Mouse (Mus musculus) stomach, postnatal 0 days (tissue): ENCODE measurements at regions not wholly inside any gene's neighbourhood (a gene's known extent, or its start where the extent isn't known, plus 50 kb on each side); places are given as distances from the start of the nearest gene placed in this dataset.

Experiments
- ATAC-seq: fragments of 200-750 bp; cut with Nextera tagmentation; 2 replicates; pipeline ENCODE4 v1.8.0; 2017; ENCODE audit not compliant: low FRiP score, low TSS enrichment
- DNase-seq: peaks from one replicate; pipeline ENCODE4 v3.0.0-alpha.2; 2016; ENCODE audit warnings: low spot score
- H3K27ac ChIP-seq: fragments of 300-500 bp; sonication (generic); replicated peaks from 2 replicates; pipeline ENCODE4 v1.5.1; 2014; ENCODE audit warnings: mild to moderate bottlenecking, control low read depth
- H3K27me3 ChIP-seq: fragments of 300-500 bp; sonication (generic); 2 replicates; pipeline ENCODE4 v1.6.1; 2014; ENCODE audit warnings: low read length; ENCODE audit not compliant: control insufficient read depth, insufficient read depth
- H3K36me3 ChIP-seq: fragments of 300-500 bp; sonication (generic); 2 replicates; pipeline ENCODE4 v1.6.1; 2014; ENCODE audit warnings: low read length, mixed read lengths; ENCODE audit not compliant: control insufficient read depth, insufficient read depth
- H3K4me1 ChIP-seq: fragments of 300-500 bp; sonication (generic); replicated peaks from 2 replicates; pipeline ENCODE4 v1.6.1; 2014; ENCODE audit warnings: antibody characterized with exemption; ENCODE audit not compliant: control insufficient read depth, insufficient read depth
- H3K4me2 ChIP-seq: fragments of 300-500 bp; sonication (generic); replicated peaks from 2 replicates; pipeline ENCODE4 v1.6.1; 2014; ENCODE audit warnings: low read depth, mild to moderate bottlenecking, control low read depth, moderate library complexity
- H3K4me3 ChIP-seq: fragments of 300-500 bp; sonication (generic); 2 replicates; pipeline ENCODE4 v1.5.1; 2014; ENCODE audit warnings: low read depth, low read length, control low read depth
- H3K9ac ChIP-seq: fragments of 300-500 bp; sonication (generic); 2 replicates; pipeline ENCODE4 v1.6.1; 2014; ENCODE audit warnings: mild to moderate bottlenecking, low read length, control low read depth, mixed read lengths
- H3K9me3 ChIP-seq: fragments of 300-500 bp; sonication (generic); 2 replicates; pipeline ENCODE4 v1.6.1; 2016; ENCODE audit warnings: low read length; ENCODE audit not compliant: control insufficient read depth
- CTCF ChIP-seq: IDR thresholded peaks from 2 replicates; pipeline ENCODE4 v1.5.1; 2016; ENCODE audit warnings: antibody characterized with exemption, low read depth, mild to moderate bottlenecking, moderate library complexity
- EP300 ChIP-seq: optimal IDR thresholded peaks from 2 replicates; pipeline ENCODE3; 2016; ENCODE audit warnings: antibody characterized with exemption
- WGBS: fragments of 180-500 bp; shearing (Covaris S2); extraction: QIAGEN DNeasy Blood & Tissue Kit; methylation state at CpG from one replicate; pipeline ENCODE4 v1.1.7; 2014; 5-methylcytosine and 5-hydroxymethylcytosine counted together

DNA sequence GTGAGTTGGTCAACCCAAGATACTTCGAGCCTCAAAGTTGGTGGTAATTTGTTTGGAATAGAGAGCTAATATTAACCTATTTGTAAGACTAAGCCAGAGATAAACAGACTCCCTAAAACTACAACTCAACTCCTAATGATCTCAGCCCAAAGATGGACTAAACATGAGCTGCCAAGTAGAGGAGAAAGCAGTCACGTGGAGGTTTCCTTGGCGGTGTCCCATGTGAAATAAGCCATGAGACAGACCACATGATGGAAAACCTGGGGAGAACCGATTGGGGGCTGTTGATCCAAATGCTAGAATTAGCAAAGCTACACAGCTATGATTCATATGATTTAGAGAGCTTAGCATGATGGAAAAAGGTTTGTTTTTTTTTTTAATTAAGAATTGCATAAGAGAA lies 198.6 kb downstream of the Cog6 start:
- Histone ChIP-seq H3K27me3 (no peaks in the 10 kb centered on the region), H3K9me3 (no peaks in the 10 kb centered on the region), H3K4me2 (no peak overlapping the region), H3K27ac (no peak overlapping the region), H3K4me3 (no peak overlapping the region), H3K9ac (no peak overlapping the region), H3K36me3 (no peaks in the 10 kb centered on the region), H3K4me1 (no peaks in the 10 kb centered on the region)
- DNase-seq = no peak
- 44% methylated on average over 4 of the region's 4 CpGs for WGBS
- no peak for TF ChIP-seq EP300
- no peak for TF ChIP-seq CTCF
- no peak for ATAC-seq

DNA sequence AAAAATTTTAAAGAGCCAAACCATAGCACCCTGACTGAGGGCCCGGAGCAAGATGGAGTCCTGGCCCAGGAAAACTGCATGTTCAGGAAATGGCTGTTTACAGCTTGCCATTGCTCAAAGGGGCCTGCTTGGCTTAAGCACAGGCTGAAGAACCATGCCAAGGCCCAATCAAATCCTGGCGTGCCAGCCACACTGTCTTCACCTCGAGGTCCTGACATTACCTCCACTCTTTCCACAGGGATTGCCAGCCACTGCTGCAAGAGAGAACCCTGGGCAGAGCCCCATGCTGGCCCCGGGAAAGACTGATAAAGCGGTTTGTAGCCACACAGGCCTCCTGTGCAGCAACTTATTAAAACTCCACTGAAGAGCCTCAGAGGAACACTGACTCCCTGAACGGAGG lies 199.6 kb downstream of the Cog6 start:
- 82% methylated on average over 6 of the region's 6 CpGs for WGBS
- no peak overlapping the region for H3K4me3 ChIP-seq
- H3K36me3 ChIP-seq = no peaks in the 10 kb centered on the region
- ATAC-seq = no peak
- H3K9ac ChIP-seq = no peak overlapping the region
- H3K27ac ChIP-seq = no peak overlapping the region
- no peak for DNase-seq
- no peaks in the 10 kb centered on the region for H3K4me1 ChIP-seq
- no peaks in the 10 kb centered on the region for H3K27me3 ChIP-seq
- no peaks in the 10 kb centered on the region for H3K9me3 ChIP-seq
- TF ChIP-seq CTCF (no peak), EP300 (no peak)
- no peak overlapping the region for H3K4me2 ChIP-seq

DNA sequence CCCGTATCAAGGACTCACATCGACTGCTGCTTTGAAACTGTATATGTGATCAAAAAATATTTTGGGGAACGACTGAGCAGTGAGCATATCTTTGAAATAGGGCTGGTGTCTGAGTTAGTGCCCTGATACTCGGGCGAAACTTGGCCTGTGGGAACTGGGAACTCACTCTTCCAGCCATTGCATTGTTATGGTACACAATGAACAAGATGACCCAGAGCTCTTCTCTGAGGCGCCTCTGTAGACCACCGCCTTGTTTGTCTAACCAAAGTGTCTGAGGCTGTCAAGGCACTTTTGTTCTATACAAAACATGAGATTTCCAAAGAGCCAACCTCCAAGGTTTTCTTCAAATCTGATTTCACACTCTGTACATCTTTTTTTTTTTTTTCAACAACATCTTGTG lies 201.5 kb downstream of the Cog6 start:
- no peak for ATAC-seq
- H3K4me3 ChIP-seq = no peak overlapping the region
- WGBS = 79% methylated on average over 7 of the region's 7 CpGs
- no peak overlapping the region for H3K4me2 ChIP-seq
- H3K4me1 ChIP-seq = no peaks in the 10 kb centered on the region
- DNase-seq = no peak
- H3K9me3 ChIP-seq = no peaks in the 10 kb centered on the region
- H3K9ac ChIP-seq = no peak overlapping the region
- TF ChIP-seq EP300 (no peak), CTCF (no peak)
- no peaks in the 10 kb centered on the region for H3K27me3 ChIP-seq
- no peak overlapping the region for H3K27ac ChIP-seq
- H3K36me3 ChIP-seq = no peaks in the 10 kb centered on the region

DNA sequence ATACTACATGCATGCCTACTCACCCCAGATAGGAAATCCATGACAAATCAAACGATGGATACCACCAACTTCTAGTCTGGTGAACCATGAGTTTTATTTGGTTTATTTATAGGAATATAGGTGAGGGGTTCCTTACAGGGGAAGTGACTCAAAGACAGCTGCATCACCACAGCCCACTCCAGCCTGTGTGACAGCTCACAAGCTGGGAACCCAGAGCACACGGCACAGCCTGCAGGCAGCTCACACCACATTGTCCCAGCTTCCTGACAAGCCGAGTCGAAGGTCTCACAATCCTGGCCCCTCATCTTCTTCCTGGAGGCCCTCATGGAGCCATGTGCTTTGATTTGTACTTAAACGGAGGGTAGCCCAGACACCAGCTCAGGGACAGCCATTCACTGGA lies 214.7 kb downstream of the Cog6 start:
- Histone ChIP-seq H3K4me3 (no peak overlapping the region), H3K27me3 (no peaks in the 10 kb centered on the region), H3K9ac (no peak overlapping the region), H3K27ac (no peak overlapping the region), H3K4me1 (no peaks in the 10 kb centered on the region), H3K36me3 (no peaks in the 10 kb centered on the region), H3K4me2 (no peak overlapping the region), H3K9me3 (no peaks in the 10 kb centered on the region)
- TF ChIP-seq EP300 (no peak), CTCF (no peak)
- ATAC-seq (no peak), DNase-seq (no peak)
- 77% methylated on average over 5 of the region's 5 CpGs for WGBS

DNA sequence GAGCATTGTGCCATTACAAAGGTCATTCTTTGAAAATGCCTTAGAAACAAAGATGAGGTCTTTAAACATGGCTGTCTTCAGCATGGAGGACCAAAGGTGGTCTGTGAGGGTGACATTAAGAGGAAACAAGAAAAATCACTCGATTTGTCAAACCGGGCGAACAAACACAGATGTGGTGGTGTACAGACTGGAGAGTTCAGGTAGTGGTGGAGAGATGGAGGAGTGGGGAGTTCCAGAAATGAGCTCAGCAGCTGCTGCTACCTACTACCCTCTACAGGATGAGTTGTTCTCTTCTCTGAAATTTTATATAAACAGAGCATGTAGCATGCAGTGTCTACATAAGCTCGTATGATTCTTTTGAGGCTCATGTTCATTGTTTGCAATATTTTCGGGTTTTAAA lies 215.6 kb downstream of the Cog6 start:
- no peaks in the 10 kb centered on the region for H3K36me3 ChIP-seq
- H3K9ac ChIP-seq = no peak overlapping the region
- H3K27me3 ChIP-seq = no peaks in the 10 kb centered on the region
- H3K4me2 ChIP-seq = no peak overlapping the region
- ATAC-seq = no peak
- no peaks in the 10 kb centered on the region for H3K9me3 ChIP-seq
- TF ChIP-seq CTCF (no peak), EP300 (no peak)
- DNase-seq = no peak
- H3K4me3 ChIP-seq = no peak overlapping the region
- 89% methylated on average over 5 of the region's 5 CpGs for WGBS
- H3K4me1 ChIP-seq = no peaks in the 10 kb centered on the region
- no peak overlapping the region for H3K27ac ChIP-seq

DNA sequence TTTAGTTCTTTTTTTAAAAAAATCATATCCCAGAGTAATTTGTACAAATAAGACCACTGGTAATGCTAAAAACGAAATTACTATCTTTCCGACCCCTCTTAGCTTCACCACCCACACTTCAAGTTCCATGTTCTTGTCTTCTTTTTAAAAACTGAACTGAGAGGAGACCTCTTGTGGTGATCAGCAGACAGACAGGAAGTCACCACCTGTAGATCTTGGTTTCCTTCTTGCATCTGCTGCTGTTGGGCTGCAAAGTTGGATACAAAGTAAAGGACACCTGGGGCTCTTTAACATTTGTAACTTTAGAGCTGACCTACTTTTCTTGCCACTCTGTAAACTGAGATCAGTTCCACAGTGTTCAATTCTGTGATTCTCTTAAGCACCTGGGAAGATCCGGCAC lies 216.4 kb downstream of the Cog6 start:
- no peak for TF ChIP-seq EP300
- peak; percentile 57 for TF ChIP-seq CTCF
- Histone ChIP-seq H3K27me3 (no peaks in the 10 kb centered on the region), H3K4me2 (no peak overlapping the region), H3K4me3 (no peak overlapping the region), H3K27ac (no peak overlapping the region), H3K9me3 (no peaks in the 10 kb centered on the region), H3K4me1 (no peaks in the 10 kb centered on the region), H3K36me3 (no peaks in the 10 kb centered on the region), H3K9ac (no peak overlapping the region)
- ATAC-seq (no peak), DNase-seq (no peak)
- WGBS = 85% methylated on average over 3 of the region's 3 CpGs
